In the genomic region with DNA sequence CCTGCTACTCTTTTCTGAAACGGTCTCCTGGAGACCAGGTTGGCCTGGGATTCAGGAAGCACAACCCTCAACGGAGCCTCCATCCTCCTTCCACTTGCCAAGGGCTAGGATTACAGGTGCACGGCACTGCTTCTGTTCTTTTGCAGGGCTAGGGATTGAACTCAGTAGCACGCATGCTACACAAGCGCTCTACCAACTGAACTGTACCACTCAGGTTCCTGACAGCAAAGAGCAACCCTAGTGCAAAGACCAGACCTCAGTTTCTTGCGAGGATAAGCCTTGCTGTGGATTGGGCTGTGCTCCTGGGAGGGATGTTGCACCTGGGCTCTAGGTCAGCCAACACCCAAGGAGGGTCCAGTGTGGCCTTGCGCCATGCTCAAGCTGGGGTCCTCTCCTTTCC, we compare ENCODE assay signal across 17 mouse cellular contexts. TPM values are rescaled to one million over a fixed set of nuclear protein-coding genes. Genes with fewer than 3 reads are reported as not detected.
DNase-seq lines count a peak whose midpoint lies in the region; ATAC-seq and TF ChIP-seq lines count a peak whose summit lies in the region.
"Had no signal": no experiment of that assay in that cellular context is flagged by ENCODE, and none has a peak within 500 bp of the region (broad histone marks: within the 10 kb centered on the region; RNA-seq: fewer than 3 reads in every experiment).

No protein-coding gene starts in this region.

- ATAC-seq in erythroid progenitor cell, adult 5-6 weeks (replicated peaks; ENCODE audit: low FRiP score, poor library complexity, severe bottlenecking): no peak
- no peak for ATAC-seq in liver, embryonic 11.5 days (replicated peaks; ENCODE audit: low FRiP score)
- ATAC-seq: forebrain, embryonic 13.5 days; forebrain, embryonic 15.5 days had no signal

- no peak overlapping the region for H3K9ac ChIP-seq in ES-Bruce4 (ENCODE audit: low read depth, poor library complexity, severe bottlenecking)
- H3K9ac ChIP-seq in MEL (ENCODE audit: control insufficient read depth, low read depth, low read length, poor library complexity, severe bottlenecking): no peak overlapping the region
- no peak overlapping the region for H3K9ac ChIP-seq in liver, embryonic 11.5 days (ENCODE audit: low read depth, low read length)
- H3K9ac ChIP-seq: embryonic facial prominence, embryonic 13.5 days; embryonic facial prominence, embryonic 15.5 days; forebrain, embryonic 13.5 days; forebrain, embryonic 15.5 days; forebrain, postnatal 0 days had no signal

- TF ChIP-seq CTCF in E14TG2a.4 (conservative IDR thresholded peaks at IDR 0.05; ENCODE audit: low read length): no peak
- no peak for TF ChIP-seq CTCF in ES-Bruce4 (IDR thresholded peaks at IDR 0.05; ENCODE audit: low read depth, low read length)
- no peak for TF ChIP-seq CTCF in MEL (IDR thresholded peaks at IDR 0.05 in 2 of 3, conservative IDR thresholded peaks at IDR 0.05 in 1 of 3; ENCODE audit: control insufficient read depth in 1 of 3, insufficient read depth in 1 of 3, low read depth in 2 of 3, low read length in 3 of 3, poor library complexity in 1 of 3, severe bottlenecking in 1 of 3)

- H3K4me1 ChIP-seq in E14TG2a.4 (replicated peaks; ENCODE audit: low read depth, low read length) (peaks cover 47% of the 10 kb centered on the region), ES-Bruce4 (ENCODE audit: control insufficient read depth, insufficient read depth, low read length) (peaks cover 3% of the 10 kb centered on the region), MEL (ENCODE audit: control insufficient read depth in 1 of 2, insufficient read depth in 2 of 2, low read length in 2 of 2) (peaks cover 0 to 11% of the 10 kb centered on the region in 2 experiments; a peak in 2 of 4 replicates)
- peaks cover 16% of the 10 kb centered on the region for H3K4me1 ChIP-seq in limb, embryonic 10.5 days
- H3K4me1 ChIP-seq in liver, embryonic 11.5 days (replicated peaks; ENCODE audit: control insufficient read depth, insufficient read depth, low read length): 0 out of 2 replicates have a peak, but pooled peaks cover 7% of the 10 kb centered on the region

- H3K79me2 ChIP-seq in MEL (ENCODE audit: control insufficient read depth, insufficient read depth, low read length, poor library complexity): peaks cover 9% of the 10 kb centered on the region

- peak; percentile 53 for DNase-seq in MEL (ENCODE audit: low read depth, low spot score)
- DNase-seq in ZHBTc4 (ENCODE audit: low read depth, low spot score): peak; percentile 47
- DNase-seq in limb, embryonic 10.5 days (ENCODE audit: low spot score): no peak
- no peak for DNase-seq in kidney, adult 18-20 months
- no peak for DNase-seq in liver, embryonic 11.5 days (ENCODE audit: low spot score)
- DNase-seq: cerebellum, adult 9-11 months had no signal

- no peaks in the 10 kb centered on the region for H3K36me3 ChIP-seq in E14TG2a.4 (ENCODE audit: insufficient read depth, low read length)
- no peaks in the 10 kb centered on the region for H3K36me3 ChIP-seq in ES-Bruce4 (ENCODE audit: control insufficient read depth, insufficient read depth, low read length, poor library complexity, severe bottlenecking)
- H3K36me3 ChIP-seq in MEL (ENCODE audit: control insufficient read depth in 1 of 2, insufficient read depth in 2 of 2, low read length in 2 of 2): peaks cover 0 to 2% of the 10 kb centered on the region in 2 experiments; a peak in 1 of 4 replicates
- H3K36me3 ChIP-seq in limb, embryonic 10.5 days: no peaks in the 10 kb centered on the region
- H3K36me3 ChIP-seq in liver, embryonic 11.5 days (ENCODE audit: control insufficient read depth, insufficient read depth, low read length): no peaks in the 10 kb centered on the region; the same call in 1 of the 2 replicates
- H3K36me3 ChIP-seq: embryonic facial prominence, embryonic 15.5 days; forebrain, embryonic 15.5 days had no signal

- peak overlapping the region; percentile 35 for H3K4me3 ChIP-seq in E14TG2a.4 (replicated peaks; ENCODE audit: low read length)
- peak overlapping the region; percentile 24; the same call in 1 of the 2 replicates for H3K4me3 ChIP-seq in ES-Bruce4 (ENCODE audit: low read depth, low read length)
- no peak overlapping the region for H3K4me3 ChIP-seq in MEL (ENCODE audit: control insufficient read depth in 1 of 2, insufficient read depth in 1 of 2, low read depth in 2 of 2, low read length in 2 of 2)
- no peak overlapping the region for H3K4me3 ChIP-seq in limb, embryonic 10.5 days
- no peak overlapping the region for H3K4me3 ChIP-seq in liver, embryonic 11.5 days (ENCODE audit: low read depth, low read length)
- H3K4me3 ChIP-seq: embryonic facial prominence, embryonic 13.5 days; embryonic facial prominence, embryonic 15.5 days; erythroblast, embryonic 14.5 days; forebrain, embryonic 13.5 days; forebrain, embryonic 15.5 days had no signal

- TF ChIP-seq RAD21 in MEL (IDR thresholded peaks at IDR 0.05; ENCODE audit: low read depth, low read length): no peak

- no peak overlapping the region for H3K27ac ChIP-seq in ES-Bruce4 (ENCODE audit: insufficient read depth, low read length)
- H3K27ac ChIP-seq in MEL (ENCODE audit: control insufficient read depth, low read depth, low read length): no peak overlapping the region
- H3K27ac ChIP-seq in limb, embryonic 10.5 days: no peak overlapping the region
- H3K27ac ChIP-seq in liver, embryonic 11.5 days (ENCODE audit: low read depth, low read length): no peak overlapping the region
- H3K27ac ChIP-seq: embryonic facial prominence, embryonic 13.5 days; embryonic facial prominence, embryonic 15.5 days; forebrain, embryonic 13.5 days; forebrain, embryonic 15.5 days had no signal

- H3K27me3 ChIP-seq in E14TG2a.4 (ENCODE audit: insufficient read depth, low read length) (peaks cover 33% of the 10 kb centered on the region), ES-Bruce4 (ENCODE audit: control insufficient read depth, insufficient read depth, low read length, poor library complexity, severe bottlenecking) (no peaks in the 10 kb centered on the region), MEL (ENCODE audit: control insufficient read depth in 1 of 2, insufficient read depth in 2 of 2, low read length in 2 of 2) (no peaks in the 10 kb centered on the region)
- H3K27me3 ChIP-seq in limb, embryonic 10.5 days (ENCODE audit: low read depth, poor library complexity, severe bottlenecking): peaks cover 41% of the 10 kb centered on the region
- peaks cover 41% of the 10 kb centered on the region for H3K27me3 ChIP-seq in liver, embryonic 11.5 days (replicated peaks; ENCODE audit: control insufficient read depth, insufficient read depth, low read length)

- TF ChIP-seq POLR2A in ES-Bruce4 (IDR thresholded peaks at IDR 0.05; ENCODE audit: insufficient read depth, low read length) (no peak), MEL (IDR thresholded peaks at IDR 0.05; ENCODE audit: control insufficient read depth in 1 of 2, insufficient read depth in 1 of 2, low read depth in 1 of 2, low read length in 2 of 2, poor library complexity in 1 of 2) (no peak; a peak in 1 of 4 replicates)

- no peak overlapping the region for H3K4me2 ChIP-seq in liver, embryonic 11.5 days
- H3K4me2 ChIP-seq: embryonic facial prominence, embryonic 13.5 days; embryonic facial prominence, embryonic 15.5 days; forebrain, embryonic 13.5 days; forebrain, embryonic 15.5 days had no signal

- no peaks in the 10 kb centered on the region for H3K9me3 ChIP-seq in E14TG2a.4 (ENCODE audit: low read length)
- H3K9me3 ChIP-seq in ES-Bruce4 (replicated peaks; ENCODE audit: control insufficient read depth, insufficient read depth, low read length, poor library complexity, severe bottlenecking): no peaks in the 10 kb centered on the region
- no peaks in the 10 kb centered on the region for H3K9me3 ChIP-seq in MEL (replicated peaks; ENCODE audit: insufficient read depth, low read length)
- H3K9me3 ChIP-seq in limb, embryonic 10.5 days (replicated peaks): no peaks in the 10 kb centered on the region
- no peaks in the 10 kb centered on the region for H3K9me3 ChIP-seq in liver, embryonic 11.5 days (ENCODE audit: control insufficient read depth, low read length)
- H3K9me3 ChIP-seq: embryonic facial prominence, embryonic 13.5 days; embryonic facial prominence, embryonic 15.5 days; forebrain, embryonic 13.5 days; forebrain, embryonic 15.5 days had no signal

- WGBS in limb, embryonic 10.5 days: 66% methylated on average over 7 of the region's 7 CpGs
- WGBS in liver, embryonic 11.5 days: 59% methylated on average over 7 of the region's 7 CpGs

- TF ChIP-seq EP300 in ES-Bruce4 (IDR thresholded peaks at IDR 0.05; ENCODE audit: insufficient read depth, low read depth, low read length) (no peak), MEL (IDR thresholded peaks at IDR 0.05; ENCODE audit: low read depth in 1 of 2, low read length in 2 of 2) (no peak)

RNA-seq across cellular contexts. Expression of gene Phlda2, which starts 3.3 kb away (rescaled TPM):
- polyA plus RNA-seq in ES-Bruce4 (2011; ENCODE audit: insufficient read depth, insufficient read length, low read depth, missing spikeins): 43.1 and 44.9 TPM in 2 replicates
- total RNA-seq in MEL (2012; rRNA removed): 152 and 160 TPM in 2 replicates
- polyA plus RNA-seq in MEL (2012; ENCODE audit: insufficient read depth in 1 of 2, insufficient read length in 2 of 2, low read depth in 1 of 2, low replicate concordance in 2 of 2, missing spikeins in 1 of 2): 100 to 1,000 TPM in 1 of 2 experiments, not detected in 1; 253 TPM
- polyA plus RNA-seq in limb, embryonic 10.5 days (2016; fragmentation: Nextera tagmentation; extraction: Ambion mirVana): 2.6 and 3.1 TPM in 2 replicates
- not detected in 2 replicates for total RNA-seq in erythroid progenitor cell, adult 5-6 weeks (2015; ENCODE audit: low replicate concordance)
- total RNA-seq in erythroid progenitor cell, adult 5-6 weeks (2017; ENCODE audit: low replicate concordance): not detected in 2 replicates
- 11.9 and 16.4 TPM in 2 replicates for polyA plus RNA-seq in liver, embryonic 11.5 days (2014; fragmentation: Nextera tagmentation; extraction: Ambion mirVana)
- total RNA-seq: forebrain, postnatal 0 days had no signal
- polyA plus RNA-seq: forebrain, embryonic 13.5 days; forebrain, postnatal 0 days had no signal

RNA-seq across cellular contexts. Expression of gene Slc22a18, which starts 32.7 kb away (rescaled TPM):
- polyA plus RNA-seq in ES-Bruce4 (2011; ENCODE audit: insufficient read depth, insufficient read length, low read depth, missing spikeins): 4.5 and 5.0 TPM in 2 replicates
- total RNA-seq in MEL (2012; rRNA removed): 5.2 and 5.8 TPM in 2 replicates
- 10 to 100 TPM in 1 of 2 experiments, not detected in 1; 19.8 TPM for polyA plus RNA-seq in MEL (2012; ENCODE audit: insufficient read depth in 1 of 2, insufficient read length in 2 of 2, low read depth in 1 of 2, low replicate concordance in 2 of 2, missing spikeins in 1 of 2)
- 0.25 and 0.53 TPM in 2 replicates for polyA plus RNA-seq in limb, embryonic 10.5 days (2016; fragmentation: Nextera tagmentation; extraction: Ambion mirVana)
- total RNA-seq in erythroid progenitor cell, adult 5-6 weeks (2015; ENCODE audit: low replicate concordance): not detected in 2 replicates
- total RNA-seq in erythroid progenitor cell, adult 5-6 weeks (2017; ENCODE audit: low replicate concordance): not detected in 2 replicates
- polyA plus RNA-seq in liver, embryonic 11.5 days (2014; fragmentation: Nextera tagmentation; extraction: Ambion mirVana): 2.8 and 5.2 TPM in 2 replicates
- polyA plus RNA-seq: C2C12; erythroblast, embryonic 14.5 days had no signal

RNA-seq across cellular contexts. Expression of gene Nap1l4, which starts 42.6 kb away (rescaled TPM):
- polyA plus RNA-seq in ES-Bruce4 (2011; ENCODE audit: insufficient read depth, insufficient read length, low read depth, missing spikeins) (179 and 208 TPM in 2 replicates), MEL (2012; ENCODE audit: insufficient read depth in 1 of 2, insufficient read length in 2 of 2, low read depth in 1 of 2, low replicate concordance in 2 of 2, missing spikeins in 1 of 2) (100 to 1,000 TPM in 1 of 2 experiments, not detected in 1; 186 TPM)
- total RNA-seq in MEL (2012; rRNA removed): 136 and 165 TPM in 2 replicates
- polyA plus RNA-seq in limb, embryonic 10.5 days (2016; fragmentation: Nextera tagmentation; extraction: Ambion mirVana): 385 and 410 TPM in 2 replicates
- total RNA-seq in erythroid progenitor cell, adult 5-6 weeks (2015; ENCODE audit: low replicate concordance): 114 and 120 TPM in 2 replicates
- total RNA-seq in erythroid progenitor cell, adult 5-6 weeks (2017; ENCODE audit: low replicate concordance): 158 and 165 TPM in 2 replicates
- polyA plus RNA-seq in liver, embryonic 11.5 days (2014; fragmentation: Nextera tagmentation; extraction: Ambion mirVana): 133 and 139 TPM in 2 replicates

RNA-seq across cellular contexts. Expression of gene Cdkn1c, which starts 45.4 kb away (rescaled TPM):
- polyA plus RNA-seq in ES-Bruce4 (2011; ENCODE audit: insufficient read depth, insufficient read length, low read depth, missing spikeins) (23.4 and 24.2 TPM in 2 replicates), MEL (2012; ENCODE audit: insufficient read depth in 1 of 2, insufficient read length in 2 of 2, low read depth in 1 of 2, low replicate concordance in 2 of 2, missing spikeins in 1 of 2) (10 to 100 TPM in 1 of 2 experiments, not detected in 1; 11.9 TPM)
- 9.5 and 10.0 TPM in 2 replicates for total RNA-seq in MEL (2012; rRNA removed)
- polyA plus RNA-seq in limb, embryonic 10.5 days (2016; fragmentation: Nextera tagmentation; extraction: Ambion mirVana): 317 and 593 TPM in 2 replicates
- total RNA-seq in erythroid progenitor cell, adult 5-6 weeks (2015; ENCODE audit: low replicate concordance): 14.8 TPM in 1 of 2 replicates, not detected in the other
- total RNA-seq in erythroid progenitor cell, adult 5-6 weeks (2017; ENCODE audit: low replicate concordance): not detected in 2 replicates
- polyA plus RNA-seq in liver, embryonic 11.5 days (2014; fragmentation: Nextera tagmentation; extraction: Ambion mirVana): 572 and 617 TPM in 2 replicates
- total RNA-seq: G1E had no signal

Comparison
In these comparisons a context has a peak if more than half of its experiments do, and no peak if none do; other contexts are left out.
1. H3K4me3 ChIP-seq: peak in E14TG2a.4 (single experiment) and ES-Bruce4 (single experiment); none in MEL (0 of 2), limb, embryonic 10.5 days (single experiment) and liver, embryonic 11.5 days (single experiment).
2. DNase-seq: peak in MEL (single experiment) and ZHBTc4 (single experiment); none in limb, embryonic 10.5 days (single experiment), kidney, adult 18-20 months (single experiment) and liver, embryonic 11.5 days (single experiment).